Comparison of ENCODE assay signal across 11 mouse cellular contexts in the genomic region with DNA sequence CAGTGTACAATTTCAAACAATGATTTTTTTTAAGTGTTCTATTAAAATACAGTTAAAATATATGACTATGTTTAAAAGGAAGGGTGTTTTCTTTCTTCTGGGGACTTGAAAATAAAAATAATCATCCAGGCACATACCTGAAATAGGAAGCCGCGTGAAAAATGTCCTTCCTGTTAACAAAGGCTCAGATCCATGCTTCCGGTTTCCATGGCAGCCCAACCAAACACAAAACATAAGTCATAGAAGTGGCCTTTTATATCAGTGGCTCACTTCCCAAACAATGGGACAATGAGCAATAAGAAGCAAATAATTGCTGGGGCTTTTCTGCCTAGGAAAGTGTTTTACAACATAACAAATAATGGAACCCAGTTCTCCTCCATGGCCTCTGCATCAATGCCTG.
A peak's percentile ranks its signal among the peaks of the same experiment; 100 is the strongest.
DNase-seq lines count a peak whose midpoint lies in the region; ATAC-seq and TF ChIP-seq lines count a peak whose summit lies in the region.
"Had no signal": no experiment of that assay in that cellular context is flagged by ENCODE, and none has a peak within 500 bp of the region (broad histone marks: within the 10 kb centered on the region; RNA-seq: fewer than 3 reads in every experiment).

No protein-coding gene starts in this region.

- peak; percentile 59 for ATAC-seq in lung, postnatal 0 days
- ATAC-seq in midbrain, postnatal 0 days (ENCODE audit: low FRiP score): no peak
- ATAC-seq: intestine, embryonic 15.5 days had no signal

- TF ChIP-seq CTCF in layer of hippocampus, adult 2 months (conservative IDR thresholded peaks at IDR 0.05): no peak
- no peak for TF ChIP-seq CTCF in lung, postnatal 0 days (IDR thresholded peaks at IDR 0.05)
- TF ChIP-seq CTCF in midbrain, postnatal 0 days (IDR thresholded peaks at IDR 0.05): no peak

- H3K4me1 ChIP-seq in lung, postnatal 0 days (ENCODE audit: insufficient read depth, low read depth, low read length): no peaks in the 10 kb centered on the region
- H3K4me1 ChIP-seq in midbrain, postnatal 0 days (ENCODE audit: insufficient read depth, low read length): no peaks in the 10 kb centered on the region
- H3K4me1 ChIP-seq: intestine, embryonic 15.5 days; stomach, embryonic 15.5 days had no signal

- H3K4me3 ChIP-seq in layer of hippocampus, adult 2 months: no peak overlapping the region
- H3K4me3 ChIP-seq in lung, postnatal 0 days (ENCODE audit: low read depth, low read length): no peak overlapping the region
- no peak overlapping the region for H3K4me3 ChIP-seq in midbrain, postnatal 0 days (ENCODE audit: low read depth, low read length)
- H3K4me3 ChIP-seq: intestine, embryonic 15.5 days; stomach, embryonic 15.5 days had no signal

- no peaks in the 10 kb centered on the region for H3K9me3 ChIP-seq in lung, postnatal 0 days (ENCODE audit: low read length)
- no peaks in the 10 kb centered on the region for H3K9me3 ChIP-seq in midbrain, postnatal 0 days (ENCODE audit: low read length)
- H3K9me3 ChIP-seq: intestine, embryonic 15.5 days; stomach, embryonic 15.5 days had no signal

- peak; percentile 64 for TF ChIP-seq EP300 in lung, postnatal 0 days (IDR thresholded peaks at IDR 0.05)

- H3K27me3 ChIP-seq in lung, postnatal 0 days (replicated peaks; ENCODE audit: insufficient read depth, low read length): no peaks in the 10 kb centered on the region
- no peaks in the 10 kb centered on the region for H3K27me3 ChIP-seq in midbrain, postnatal 0 days (ENCODE audit: insufficient read depth, low read length)
- H3K27me3 ChIP-seq: intestine, embryonic 15.5 days; stomach, embryonic 15.5 days had no signal

- 57% methylated on average over 3 of the region's 3 CpGs for WGBS in lung, postnatal 0 days
- 51% methylated on average over 3 of the region's 3 CpGs for WGBS in midbrain, postnatal 0 days

- H3K4me2 ChIP-seq in lung, postnatal 0 days (replicated peaks; ENCODE audit: low read depth, low read length): no peak overlapping the region
- no peak overlapping the region for H3K4me2 ChIP-seq in midbrain, postnatal 0 days (ENCODE audit: low read depth, low read length, poor library complexity, severe bottlenecking)
- H3K4me2 ChIP-seq: intestine, embryonic 15.5 days; stomach, embryonic 15.5 days had no signal

- intact Hi-C loops in heart, postnatal 14 days (cut with DNase I): no loop called here

- no peaks in the 10 kb centered on the region for H3K36me3 ChIP-seq in lung, postnatal 0 days (ENCODE audit: insufficient read depth, low read length)
- no peaks in the 10 kb centered on the region for H3K36me3 ChIP-seq in midbrain, postnatal 0 days (ENCODE audit: insufficient read depth, low read length)
- H3K36me3 ChIP-seq: intestine, embryonic 15.5 days; stomach, embryonic 15.5 days had no signal

- DNase-seq in adrenal gland, adult (ENCODE audit: inconsistent age in 2 of 2, low spot score in 1 of 2): peak; percentile 29 to 64
- no peak for DNase-seq in adrenal gland, postnatal 4 days (ENCODE audit: low spot score in 2 of 2)
- DNase-seq in layer of hippocampus, adult 2 months (ENCODE audit: low spot score in 2 of 2): no peak
- no peak for DNase-seq in layer of hippocampus, adult 18-20 months (ENCODE audit: low spot score in 2 of 2)
- DNase-seq in heart, postnatal 14 days: peak; percentile 27 to 38
- DNase-seq in lung, postnatal 0 days (ENCODE audit: low spot score): peak; percentile 56
- no peak for DNase-seq in cerebellum, adult 18-20 months
- DNase-seq in midbrain, postnatal 0 days (ENCODE audit: low spot score): no peak
- DNase-seq: cerebellum, adult 11-12 months had no signal

- H3K27ac ChIP-seq in layer of hippocampus, adult 2 months: peak overlapping the region; percentile 18; the same call in 1 of the 2 replicates
- H3K27ac ChIP-seq in lung, postnatal 0 days (ENCODE audit: low read length): no peak overlapping the region
- H3K27ac ChIP-seq in midbrain, postnatal 0 days (ENCODE audit: low read depth, low read length): no peak overlapping the region
- H3K27ac ChIP-seq: intestine, embryonic 15.5 days; stomach, embryonic 15.5 days had no signal

- H3K9ac ChIP-seq in lung, postnatal 0 days (replicated peaks; ENCODE audit: low read depth): no peak overlapping the region
- no peak overlapping the region for H3K9ac ChIP-seq in midbrain, postnatal 0 days (replicated peaks; ENCODE audit: low read length, poor library complexity, severe bottlenecking)
- H3K9ac ChIP-seq: intestine, embryonic 15.5 days; stomach, embryonic 15.5 days had no signal

Comparison
In these comparisons a context has a peak if more than half of its experiments do, and no peak if none do; other contexts are left out.
1. DNase-seq: peak in adrenal gland, adult (2 of 2), heart, postnatal 14 days (2 of 2) and lung, postnatal 0 days (single experiment); none in adrenal gland, postnatal 4 days (0 of 2), layer of hippocampus, adult 2 months (0 of 2), layer of hippocampus, adult 18-20 months (0 of 2), cerebellum, adult 18-20 months (0 of 2) and midbrain, postnatal 0 days (single experiment).